Comparison of ENCODE assay signal across 25 mouse cellular contexts in genomic region chr17:56961880-56962279, GRCm38 (mm10). TPM values are rescaled to one million over a fixed set of nuclear protein-coding genes. Genes with fewer than 3 reads are reported as not detected.
A peak's percentile ranks its signal among the peaks of the same experiment; 100 is the strongest.
DNase-seq lines count a peak whose midpoint lies in the region; ATAC-seq and TF ChIP-seq lines count a peak whose summit lies in the region.
"Had no signal": no experiment of that assay in that cellular context is flagged by ENCODE, and none has a peak within 500 bp of the region (broad histone marks: within the 10 kb centered on the region; RNA-seq: fewer than 3 reads in every experiment).

No protein-coding gene starts in this region.

- TF ChIP-seq EP300 in liver, embryonic 14.5 days (IDR thresholded peaks at IDR 0.05; ENCODE audit: low read depth) = no peak

- no peak overlapping the region for H3K9ac ChIP-seq in heart, embryonic 11.5 days (ENCODE audit: low read depth, low read length)
- H3K9ac ChIP-seq in liver, embryonic 14.5 days (replicated peaks) = no peak overlapping the region
- no peak overlapping the region for H3K9ac ChIP-seq in liver, embryonic 12.5 days
- H3K9ac ChIP-seq: embryonic facial prominence, embryonic 12.5 days; forebrain, embryonic 13.5 days; midbrain, embryonic 13.5 days; neural tube, embryonic 13.5 days had no signal

- 78% methylated on average over 4 of the region's 4 CpGs for WGBS in heart, embryonic 11.5 days (ENCODE audit: insufficient replicate concordance)
- WGBS in liver, embryonic 14.5 days (ENCODE audit: insufficient replicate concordance) = 77% methylated on average over 4 of the region's 4 CpGs
- WGBS in liver, embryonic 12.5 days (ENCODE audit: insufficient replicate concordance) = 78% methylated on average over 4 of the region's 4 CpGs

- no peak for ATAC-seq in heart, embryonic 11.5 days (replicated peaks; ENCODE audit: insufficient number of reproducible peaks, low FRiP score, low TSS enrichment)
- no peak for ATAC-seq in liver, embryonic 14.5 days (ENCODE audit: insufficient read depth)
- no peak for ATAC-seq in liver, embryonic 12.5 days
- no peak for ATAC-seq in Patski
- ATAC-seq: forebrain, embryonic 13.5 days; inflammation-experienced regulatory T-cells, adult 6 months; midbrain, embryonic 13.5 days had no signal

- no peak overlapping the region for H3K4me3 ChIP-seq in heart, embryonic 11.5 days (ENCODE audit: low read depth, low read length)
- no peak overlapping the region for H3K4me3 ChIP-seq in liver, embryonic 14.5 days (ENCODE audit: insufficient read depth in 1 of 2, low read depth in 2 of 2, low read length in 2 of 2)
- no peak overlapping the region for H3K4me3 ChIP-seq in liver, embryonic 12.5 days
- H3K4me3 ChIP-seq: embryonic facial prominence, embryonic 12.5 days; erythroblast, embryonic 14.5 days; forebrain, embryonic 13.5 days; left cerebral cortex, adult 2 months; midbrain, embryonic 13.5 days; neural tube, embryonic 13.5 days had no signal

- no peak overlapping the region for H3K27ac ChIP-seq in heart, embryonic 11.5 days (ENCODE audit: low read depth, low read length)
- H3K27ac ChIP-seq in liver, embryonic 14.5 days = no peak overlapping the region
- no peak overlapping the region for H3K27ac ChIP-seq in liver, embryonic 12.5 days
- H3K27ac ChIP-seq: embryonic facial prominence, embryonic 12.5 days; forebrain, embryonic 13.5 days; left cerebral cortex, adult 2 months; midbrain, embryonic 13.5 days; neural tube, embryonic 13.5 days had no signal

- peak; percentile 57 for DNase-seq in heart, adult 11 months
- DNase-seq in liver, embryonic 14.5 days (ENCODE audit: low read depth in 3 of 3, low spot score in 3 of 3) = no peak
- DNase-seq in A20 (ENCODE audit: low read depth, low spot score) (peak; percentile 7), Patski (ENCODE audit: low read depth, low spot score) (no peak)
- no peak for DNase-seq in cerebellum, postnatal 4 days (ENCODE audit: low spot score in 2 of 2)
- no peak for DNase-seq in kidney, adult 18-20 months
- DNase-seq: cerebellum, adult 9-11 months; gastrocnemius, postnatal 25 days; kidney, postnatal 10 days; left cerebral cortex, postnatal 4 days; thymus, adult 18-20 months had no signal

- no peaks in the 10 kb centered on the region for H3K36me3 ChIP-seq in heart, embryonic 11.5 days (ENCODE audit: control insufficient read depth, insufficient read depth, low read length)
- H3K36me3 ChIP-seq in liver, embryonic 14.5 days (replicated peaks; ENCODE audit: control insufficient read depth, insufficient read depth, low read depth) = no peaks in the 10 kb centered on the region
- no peaks in the 10 kb centered on the region for H3K36me3 ChIP-seq in liver, embryonic 12.5 days
- H3K36me3 ChIP-seq: embryonic facial prominence, embryonic 12.5 days; midbrain, embryonic 13.5 days; neural tube, embryonic 13.5 days had no signal

- no peaks in the 10 kb centered on the region for H3K9me3 ChIP-seq in heart, embryonic 11.5 days (replicated peaks; ENCODE audit: control insufficient read depth, low read length)
- no peaks in the 10 kb centered on the region for H3K9me3 ChIP-seq in liver, embryonic 14.5 days (ENCODE audit: control insufficient read depth, low read length)
- H3K9me3 ChIP-seq in liver, embryonic 12.5 days (replicated peaks) = no peaks in the 10 kb centered on the region
- H3K9me3 ChIP-seq: embryonic facial prominence, embryonic 12.5 days; forebrain, embryonic 13.5 days; midbrain, embryonic 13.5 days; neural tube, embryonic 13.5 days had no signal

- TF ChIP-seq CTCF in liver, embryonic 14.5 days (IDR thresholded peaks at IDR 0.05; ENCODE audit: low read depth) = peak; percentile 39
- TF ChIP-seq CTCF in Patski (IDR thresholded peaks at IDR 0.05) = peak; percentile 39

- in situ Hi-C loops in Patski (cut with MboI; ENCODE audit: low pct_unique_long_range_greater_than_20kb) = no loop called here

- H3K4me2 ChIP-seq in heart, embryonic 11.5 days = no peak overlapping the region
- H3K4me2 ChIP-seq in liver, embryonic 14.5 days (ENCODE audit: low read depth) = no peak overlapping the region
- H3K4me2 ChIP-seq in liver, embryonic 12.5 days = no peak overlapping the region
- H3K4me2 ChIP-seq: embryonic facial prominence, embryonic 12.5 days; forebrain, embryonic 13.5 days; midbrain, embryonic 13.5 days; neural tube, embryonic 13.5 days had no signal

- no peaks in the 10 kb centered on the region for H3K27me3 ChIP-seq in heart, embryonic 11.5 days (ENCODE audit: control insufficient read depth, insufficient read depth, low read length)
- no peaks in the 10 kb centered on the region for H3K27me3 ChIP-seq in liver, embryonic 14.5 days (ENCODE audit: control insufficient read depth, insufficient read depth, low read length)
- H3K27me3 ChIP-seq in liver, embryonic 12.5 days (replicated peaks) = peaks cover 33% of the 10 kb centered on the region
- H3K27me3 ChIP-seq in Patski = peaks cover 23% of the 10 kb centered on the region
- H3K27me3 ChIP-seq: embryonic facial prominence, embryonic 12.5 days; forebrain, embryonic 13.5 days; midbrain, embryonic 13.5 days; neural tube, embryonic 13.5 days had no signal

- CTCF ChIA-PET in Patski (lab: Charles Lee) = no interaction called here

- POLR2A ChIA-PET in Patski (lab: Charles Lee) = no interaction called here

- no peaks in the 10 kb centered on the region for H3K4me1 ChIP-seq in heart, embryonic 11.5 days (ENCODE audit: control insufficient read depth, insufficient read depth, low read length)
- H3K4me1 ChIP-seq in liver, embryonic 14.5 days (replicated peaks; ENCODE audit: control insufficient read depth in 2 of 2, insufficient read depth in 2 of 2, low read length in 1 of 2) = peaks cover 13 to 14% of the 10 kb centered on the region in 2 experiments
- peaks cover 15% of the 10 kb centered on the region for H3K4me1 ChIP-seq in liver, embryonic 12.5 days
- H3K4me1 ChIP-seq: embryonic facial prominence, embryonic 12.5 days; forebrain, embryonic 13.5 days; midbrain, embryonic 13.5 days; neural tube, embryonic 13.5 days had no signal

RNA-seq across cellular contexts. Expression of gene Acer1, which starts 20.0 kb away (rescaled TPM):
- not detected in 2 replicates for polyA plus RNA-seq in heart, embryonic 11.5 days (2014; fragmentation: Nextera tagmentation; extraction: Ambion mirVana)
- polyA plus RNA-seq in liver, embryonic 14.5 days (2012; rRNA removed) = not detected in 2 replicates
- not detected in 2 replicates for polyA plus RNA-seq in liver, embryonic 14.5 days (2014; fragmentation: Nextera tagmentation; extraction: Ambion mirVana)
- not detected in 2 replicates for polyA plus RNA-seq in liver, embryonic 12.5 days (2016; fragmentation: Nextera tagmentation; extraction: Ambion mirVana)
- not detected for polyA plus RNA-seq in Patski (2021)
- polyA plus RNA-seq: embryonic facial prominence, embryonic 12.5 days; erythroblast, embryonic 14.5 days; forebrain, embryonic 13.5 days; heart, postnatal 0 days; hindbrain, embryonic 11.5 days; inflammation-experienced regulatory T-cells, adult 6 months; liver, adult 2 months; lung, embryonic 16.5 days; midbrain, embryonic 13.5 days; neural tube, embryonic 13.5 days had no signal

RNA-seq across cellular contexts. Expression of gene Mllt1, which starts 26.7 kb away (rescaled TPM):
- 14.2 and 20.1 TPM in 2 replicates for polyA plus RNA-seq in heart, embryonic 11.5 days (2014; fragmentation: Nextera tagmentation; extraction: Ambion mirVana)
- polyA plus RNA-seq in liver, embryonic 14.5 days (2012; rRNA removed) = 12.0 and 13.7 TPM in 2 replicates
- 3.7 and 4.8 TPM in 2 replicates for polyA plus RNA-seq in liver, embryonic 14.5 days (2014; fragmentation: Nextera tagmentation; extraction: Ambion mirVana)
- polyA plus RNA-seq in liver, embryonic 12.5 days (2016; fragmentation: Nextera tagmentation; extraction: Ambion mirVana) = 24.4 and 24.7 TPM in 2 replicates
- 55.0 TPM for polyA plus RNA-seq in Patski (2021)

RNA-seq across cellular contexts. Expression of gene Clpp, which starts 28.2 kb away (rescaled TPM):
- polyA plus RNA-seq in heart, embryonic 11.5 days (2014; fragmentation: Nextera tagmentation; extraction: Ambion mirVana) = 124 and 130 TPM in 2 replicates
- 63.9 and 71.2 TPM in 2 replicates for polyA plus RNA-seq in liver, embryonic 14.5 days (2012; rRNA removed)
- polyA plus RNA-seq in liver, embryonic 14.5 days (2014; fragmentation: Nextera tagmentation; extraction: Ambion mirVana) = 79.3 and 81.0 TPM in 2 replicates
- polyA plus RNA-seq in liver, embryonic 12.5 days (2016; fragmentation: Nextera tagmentation; extraction: Ambion mirVana) = 108 and 115 TPM in 2 replicates
- 113 TPM for polyA plus RNA-seq in Patski (2021)

RNA-seq across cellular contexts. Expression of gene Alkbh7, which starts 35.3 kb away (rescaled TPM):
- polyA plus RNA-seq in heart, embryonic 11.5 days (2014; fragmentation: Nextera tagmentation; extraction: Ambion mirVana) = 49.4 and 50.8 TPM in 2 replicates
- 12.0 and 12.1 TPM in 2 replicates for polyA plus RNA-seq in liver, embryonic 14.5 days (2012; rRNA removed)
- 15.4 and 19.4 TPM in 2 replicates for polyA plus RNA-seq in liver, embryonic 14.5 days (2014; fragmentation: Nextera tagmentation; extraction: Ambion mirVana)
- 24.5 and 25.1 TPM in 2 replicates for polyA plus RNA-seq in liver, embryonic 12.5 days (2016; fragmentation: Nextera tagmentation; extraction: Ambion mirVana)
- 47.7 TPM for polyA plus RNA-seq in Patski (2021)

RNA-seq across cellular contexts. Expression of gene Pspn, which starts 37.9 kb away (rescaled TPM):
- 0.50 and 0.72 TPM in 2 replicates for polyA plus RNA-seq in heart, embryonic 11.5 days (2014; fragmentation: Nextera tagmentation; extraction: Ambion mirVana)
- polyA plus RNA-seq in liver, embryonic 14.5 days (2012; rRNA removed) = not detected in 2 replicates
- not detected in 2 replicates for polyA plus RNA-seq in liver, embryonic 14.5 days (2014; fragmentation: Nextera tagmentation; extraction: Ambion mirVana)
- polyA plus RNA-seq in liver, embryonic 12.5 days (2016; fragmentation: Nextera tagmentation; extraction: Ambion mirVana) = 0.29 and 0.31 TPM in 2 replicates
- polyA plus RNA-seq in Patski (2021) = 1.7 TPM
- polyA plus RNA-seq: embryonic facial prominence, embryonic 12.5 days; erythroblast, embryonic 14.5 days; forebrain, embryonic 13.5 days; hindbrain, embryonic 11.5 days; liver, adult 2 months; lung, embryonic 16.5 days; midbrain, embryonic 13.5 days; small intestine, adult 2 months had no signal

Comparison
In these comparisons a context has a peak if more than half of its experiments do, and no peak if none do; other contexts are left out.
1. DNase-seq: peak in heart, adult 11 months (single experiment) and A20 (single experiment); none in liver, embryonic 14.5 days (0 of 3), Patski (single experiment), cerebellum, postnatal 4 days (0 of 2) and kidney, adult 18-20 months (single experiment).